Mouse (Mus musculus) inflammation-experienced regulatory T-cells (primary cell): ENCODE data around the gene Pank1. TPM values are rescaled to one million over a fixed set of nuclear protein-coding genes. Genes with fewer than 3 reads are reported as not detected.

ENCODE experiments used
- polyA plus RNA-seq, 2 experiments: library from polyadenylated mRNA; unstranded; fragments of 100-300 nt; shearing (Covaris generic); gene quantifications; one replicate each; pipeline ENCODE4 v1.2.1; 2017

Pank1 gene
- polyA plus RNA-seq, result 1 to 10 TPM in 1 of 2 experiments, under 1 TPM in 1; 0.73 to 2.5 TPM

DNA sequence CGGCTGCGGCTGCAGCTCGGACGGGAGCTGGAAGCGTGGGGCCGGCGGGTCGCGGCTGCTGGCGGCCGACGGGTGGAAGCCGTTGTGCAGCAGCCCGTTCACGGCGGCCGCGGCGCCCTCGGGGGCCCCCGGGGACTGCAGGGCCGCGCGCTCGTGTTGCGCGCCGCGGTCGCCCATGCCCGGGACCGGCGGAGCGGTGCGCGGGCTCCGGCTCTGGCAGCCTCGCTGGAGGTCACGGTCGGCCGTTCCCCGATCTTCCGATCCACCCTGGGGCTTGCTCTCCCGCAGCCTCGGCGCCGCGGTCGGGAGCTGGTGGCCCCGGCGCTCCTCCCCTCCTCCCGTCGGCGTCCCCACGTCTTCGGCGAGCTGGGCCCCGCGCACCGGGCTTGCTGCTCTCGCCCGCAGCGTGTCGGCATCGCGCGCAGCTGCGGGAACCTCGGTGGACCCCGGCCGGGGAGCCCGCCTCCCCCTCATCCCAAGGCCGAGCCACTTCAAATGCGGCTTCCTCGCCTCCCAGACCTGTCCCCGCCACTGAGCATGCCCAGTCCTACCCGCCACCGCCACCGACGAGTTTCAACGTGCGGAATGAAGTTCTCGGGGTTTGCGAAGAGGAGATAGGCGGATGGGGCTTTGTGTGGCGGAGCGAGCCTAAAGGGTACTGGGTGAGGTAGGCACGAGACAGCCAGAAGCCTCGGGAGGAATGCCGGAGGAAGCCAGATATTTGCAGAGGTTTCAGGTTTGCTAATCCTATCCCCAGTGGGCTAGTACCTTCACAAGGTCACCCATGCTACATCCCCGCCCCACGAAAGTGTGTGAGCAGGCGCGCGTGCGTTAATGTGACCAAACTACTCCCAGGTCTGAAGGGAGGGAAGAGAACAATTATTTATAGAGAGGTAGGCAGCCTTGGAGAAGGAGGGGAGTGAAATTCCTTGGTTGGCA lies at the start of gene Pank1:
TSS of gene Pank1 (minus strand) at position 853 of the 939 bp plus-strand sequence.

DNA sequence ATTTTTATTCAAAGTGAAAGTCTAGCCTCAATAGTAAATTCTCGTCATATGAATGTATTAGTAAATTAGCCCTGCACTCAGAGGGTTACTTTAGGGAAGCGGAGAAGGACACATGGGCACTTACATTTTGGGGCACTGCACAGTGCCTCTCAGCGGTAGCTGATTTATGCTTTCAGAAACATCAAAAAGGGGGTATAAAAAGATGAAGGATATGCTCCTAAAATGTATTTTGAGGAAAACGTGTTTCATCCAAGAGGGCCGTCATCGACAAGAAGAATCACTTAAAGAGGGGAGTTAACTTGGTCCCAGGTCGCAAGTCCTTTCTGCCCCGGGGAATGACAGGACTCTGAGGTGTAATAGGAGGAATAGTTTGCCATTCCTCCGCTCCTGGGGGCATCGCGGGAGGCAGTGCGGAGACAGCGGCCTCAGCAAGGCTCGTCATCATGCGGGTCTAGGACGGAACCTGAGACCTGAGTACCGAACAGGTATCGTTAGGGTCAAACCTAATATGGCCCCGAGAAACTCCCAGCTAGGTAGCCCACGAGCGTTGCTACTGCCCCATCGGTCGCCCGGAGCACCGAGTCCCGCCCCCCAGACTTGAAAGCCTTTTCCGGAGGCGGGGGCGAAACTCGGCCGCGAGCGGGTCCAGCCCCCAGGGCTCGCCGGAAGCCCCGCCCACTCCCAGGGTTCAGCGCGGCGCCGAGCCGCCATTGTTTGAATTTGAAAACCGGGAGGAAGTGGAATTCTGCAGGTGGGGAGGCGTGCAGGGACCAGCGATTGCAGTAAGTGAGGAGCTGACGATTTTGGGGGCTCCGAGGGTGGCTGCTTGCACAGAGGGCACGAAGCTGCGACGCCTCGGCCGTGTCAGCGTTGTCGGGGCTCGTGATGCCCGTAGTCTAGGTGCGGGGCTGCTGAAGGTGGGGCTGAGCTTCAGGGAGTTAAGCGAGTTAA lies 42.7 kb upstream of the Pank1 start, which contains the start of gene Kif20b:
TSS of gene Kif20b (plus strand) at position 710 of the 951 bp plus-strand sequence.

Other genes starting within 250 kb of the Pank1 start
- 1 to 10 TPM in 1 of 2 experiments, under 1 TPM in 1; 0.84 to 1.8 TPM for gene Ifit1bl2, start 238.7 kb downstream of the Pank1 start, polyA plus RNA-seq
- gene Ifit1, start 238.6 kb downstream of the Pank1 start, polyA plus RNA-seq, result 10 to 100 TPM; 23.4 to 35.0 TPM
- gene Slc16a12, start 132.2 kb downstream of the Pank1 start, polyA plus RNA-seq, result not detected
- 10 to 100 TPM; 11.9 to 15.5 TPM for gene Kif20b, start 42.9 kb upstream of the Pank1 start, polyA plus RNA-seq